In genomic region chr4:108830698-108831097, GRCm38 (mm10) we compare ENCODE assay signal across 18 mouse cellular contexts. TPM values are rescaled to one million over a fixed set of nuclear protein-coding genes. Genes with fewer than 3 reads are reported as not detected.
DNase-seq lines count a peak whose midpoint lies in the region; ATAC-seq and TF ChIP-seq lines count a peak whose summit lies in the region.
"Had no signal": no experiment of that assay in that cellular context is flagged by ENCODE, and none has a peak within 500 bp of the region (broad histone marks: within the 10 kb centered on the region; RNA-seq: fewer than 3 reads in every experiment).

No protein-coding gene starts in this region.

- H3K4me3 ChIP-seq in heart, embryonic 13.5 days: 0 out of 2 replicates have a peak overlapping the region, but pooled peaks have one; percentile 1
- no peak overlapping the region for H3K4me3 ChIP-seq in lung, embryonic 14.5 days (ENCODE audit: low read depth, low read length)
- no peak overlapping the region for H3K4me3 ChIP-seq in lung, adult 2 months (replicated peaks; ENCODE audit: extremely low read depth, low read depth, low read length)
- H3K4me3 ChIP-seq: limb, embryonic 15.5 days; lung, embryonic 15.5 days; megakaryocyte, embryonic 14.5 days; neural tube, embryonic 13.5 days had no signal

- H3K4me2 ChIP-seq in heart, embryonic 13.5 days: peak overlapping the region; percentile 70
- H3K4me2 ChIP-seq in lung, embryonic 14.5 days: no peak overlapping the region
- H3K4me2 ChIP-seq: limb, embryonic 15.5 days; lung, embryonic 15.5 days had no signal

- H3K27me3 ChIP-seq in heart, embryonic 13.5 days (replicated peaks): no peaks in the 10 kb centered on the region
- no peaks in the 10 kb centered on the region for H3K27me3 ChIP-seq in lung, embryonic 14.5 days (ENCODE audit: insufficient read depth, low read length)
- H3K27me3 ChIP-seq: CH12.LX; limb, embryonic 15.5 days; lung, embryonic 15.5 days; megakaryocyte, embryonic 14.5 days; neural tube, embryonic 13.5 days; Patski had no signal

- H3K36me3 ChIP-seq in heart, embryonic 13.5 days: peaks cover 44% of the 10 kb centered on the region
- H3K36me3 ChIP-seq in lung, embryonic 14.5 days (ENCODE audit: insufficient read depth): peaks cover 40% of the 10 kb centered on the region

- TF ChIP-seq CTCF in lung, embryonic 14.5 days (IDR thresholded peaks at IDR 0.05; ENCODE audit: low read depth): no peak
- TF ChIP-seq CTCF in lung, adult 2 months (IDR thresholded peaks at IDR 0.05; ENCODE audit: insufficient read depth, low read length): no peak

- no peak for TF ChIP-seq POLR2A in lung, adult 2 months (IDR thresholded peaks at IDR 0.05; ENCODE audit: borderline replicate concordance, extremely low read depth, low read depth, low read length)

- peak overlapping the region; percentile 59; the same call in 1 of the 2 replicates for H3K9ac ChIP-seq in heart, embryonic 13.5 days
- no peak overlapping the region for H3K9ac ChIP-seq in lung, embryonic 14.5 days
- H3K9ac ChIP-seq: limb, embryonic 15.5 days; lung, embryonic 15.5 days; neural tube, embryonic 13.5 days had no signal

- peak overlapping the region; percentile 51 for H3K27ac ChIP-seq in heart, embryonic 13.5 days (replicated peaks)
- 0 out of 2 replicates have a peak overlapping the region, but pooled peaks have one; percentile 42 for H3K27ac ChIP-seq in lung, embryonic 14.5 days (ENCODE audit: low read depth)
- H3K27ac ChIP-seq: limb, embryonic 15.5 days; lung, embryonic 15.5 days; neural tube, embryonic 13.5 days; stomach, postnatal 0 days had no signal

- no peaks in the 10 kb centered on the region for H3K9me3 ChIP-seq in heart, embryonic 13.5 days
- no peaks in the 10 kb centered on the region for H3K9me3 ChIP-seq in lung, embryonic 14.5 days (ENCODE audit: low read depth, low read length)
- H3K9me3 ChIP-seq: limb, embryonic 15.5 days; lung, embryonic 15.5 days; megakaryocyte, embryonic 14.5 days; neural tube, embryonic 13.5 days had no signal

- no peak for ATAC-seq in heart, embryonic 13.5 days (ENCODE audit: extremely low read depth, insufficient number of reproducible peaks, low FRiP score, low TSS enrichment)
- ATAC-seq in lung, embryonic 14.5 days (ENCODE audit: insufficient read depth): no peak
- ATAC-seq: Patski had no signal

- 91% methylated on average over 1 of the region's 1 CpGs for WGBS in heart, embryonic 13.5 days
- 79% methylated on average over 1 of the region's 1 CpGs for whole genome bisulfite sequencing in lung, embryonic 14.5 days
- WGBS in lung, adult 2 months: 67% methylated on average over 1 of the region's 1 CpGs

- peaks cover 23% of the 10 kb centered on the region for H3K4me1 ChIP-seq in heart, embryonic 13.5 days
- 0 out of 2 replicates have a peak, but pooled peaks cover 3% of the 10 kb centered on the region for H3K4me1 ChIP-seq in lung, embryonic 14.5 days (ENCODE audit: insufficient read depth)
- H3K4me1 ChIP-seq in lung, adult 2 months (ENCODE audit: control insufficient read depth, insufficient read depth, low read length): peaks cover 6% of the 10 kb centered on the region; the same call in 1 of the 2 replicates

- DNase-seq in heart, adult 11 months: no peak
- no peak for DNase-seq in lung, embryonic 14.5 days
- no peak for DNase-seq in lung, adult 2 months
- DNase-seq in NIH3T3 (ENCODE audit: low read depth): peak; percentile 76
- DNase-seq in fibroblast of lung, adult 2 months (ENCODE audit: low read depth): peak; percentile 13
- no peak for DNase-seq in kidney, adult 18-20 months
- DNase-seq: cerebellum, adult 18-20 months; kidney, adult 9 months; thymus, postnatal 25 days had no signal

RNA-seq across cellular contexts. Expression of gene Btf3l4, which starts 2.7 kb away (rescaled TPM):
- polyA plus RNA-seq in heart, embryonic 13.5 days (2015; fragmentation: Nextera tagmentation; extraction: Ambion mirVana): 163 and 171 TPM in 2 replicates
- polyA plus RNA-seq in lung, embryonic 14.5 days (2014; fragmentation: Nextera tagmentation; extraction: Ambion mirVana): 167 and 176 TPM in 2 replicates
- polyA plus RNA-seq in lung, adult 2 months (2012; rRNA removed): 10.1 and 12.8 TPM in 2 replicates

RNA-seq across cellular contexts. Expression of gene Txndc12, which starts 3.7 kb away (rescaled TPM):
- polyA plus RNA-seq in heart, embryonic 13.5 days (2015; fragmentation: Nextera tagmentation; extraction: Ambion mirVana): 121 and 130 TPM in 2 replicates
- polyA plus RNA-seq in lung, embryonic 14.5 days (2014; fragmentation: Nextera tagmentation; extraction: Ambion mirVana): 129 and 131 TPM in 2 replicates
- 15.0 and 22.2 TPM in 2 replicates for polyA plus RNA-seq in lung, adult 2 months (2012; rRNA removed)

RNA-seq across cellular contexts. Expression of gene Kti12, which starts 16.9 kb away (rescaled TPM):
- 24.6 and 27.6 TPM in 2 replicates for polyA plus RNA-seq in heart, embryonic 13.5 days (2015; fragmentation: Nextera tagmentation; extraction: Ambion mirVana)
- 57.4 and 62.8 TPM in 2 replicates for polyA plus RNA-seq in lung, embryonic 14.5 days (2014; fragmentation: Nextera tagmentation; extraction: Ambion mirVana)
- polyA plus RNA-seq in lung, adult 2 months (2012; rRNA removed): 26.0 and 35.2 TPM in 2 replicates

RNA-seq across cellular contexts. Expression of gene A730015C16Rik, which starts 17.7 kb away (rescaled TPM):
- 0.83 and 1.4 TPM in 2 replicates for polyA plus RNA-seq in heart, embryonic 13.5 days (2015; fragmentation: Nextera tagmentation; extraction: Ambion mirVana)
- 1.2 and 1.3 TPM in 2 replicates for polyA plus RNA-seq in lung, embryonic 14.5 days (2014; fragmentation: Nextera tagmentation; extraction: Ambion mirVana)
- 0.21 and 0.49 TPM in 2 replicates for polyA plus RNA-seq in lung, adult 2 months (2012; rRNA removed)
- polyA plus RNA-seq: large intestine, adult 2 months had no signal

RNA-seq across cellular contexts. Expression of gene Rab3b, which starts 48.2 kb away (rescaled TPM):
- polyA plus RNA-seq in heart, embryonic 13.5 days (2015; fragmentation: Nextera tagmentation; extraction: Ambion mirVana): 6.7 TPM in 2 replicates
- 6.3 and 8.0 TPM in 2 replicates for polyA plus RNA-seq in lung, embryonic 14.5 days (2014; fragmentation: Nextera tagmentation; extraction: Ambion mirVana)
- polyA plus RNA-seq in lung, adult 2 months (2012; rRNA removed): 1.9 and 2.3 TPM in 2 replicates

Comparison
In these comparisons a context has a peak if more than half of its experiments do, and no peak if none do; other contexts are left out.
1. RNA of gene Btf3l4, which starts 2.7 kb away (polyA plus RNA-seq): 167 to 176 TPM in lung, embryonic 14.5 days and 163 to 171 TPM in heart, embryonic 13.5 days; 10.1 to 12.8 TPM in lung, adult 2 months; every median in the first group is over 10 times any median in the second.
2. DNase-seq: peak in NIH3T3 (single experiment) and fibroblast of lung, adult 2 months (single experiment); none in heart, adult 11 months (single experiment), lung, embryonic 14.5 days (single experiment), lung, adult 2 months (single experiment) and kidney, adult 18-20 months (single experiment).